Mouse (Mus musculus) MEL (cell line): ENCODE results near the gene Cd40.

ENCODE experiments used
- CTCF ChIP-seq, 3 experiments: IDR thresholded peaks in 2 of 3; conservative IDR thresholded peaks in 1 of 3; 2 replicates each; pipeline ENCODE4 v1.5.1; 2011 to 2012; ENCODE audit warnings: low read length in 3 of 3, low read depth in 2 of 3, mild to moderate bottlenecking in 2 of 3, improper control_type of control experiment in 1 of 3, inconsistent platforms in 1 of 3, mixed read lengths in 1 of 3, moderate library complexity in 1 of 3; ENCODE audit not compliant: control insufficient read depth in 1 of 3, insufficient read depth in 1 of 3, poor library complexity in 1 of 3, severe bottlenecking in 1 of 3
- EP300 ChIP-seq, 2 experiments: IDR thresholded peaks; 2 replicates each; pipeline ENCODE4 v1.6.1; 2011; ENCODE audit warnings: improper control_type of control experiment in 2 of 2, low read length in 2 of 2, low read depth in 1 of 2, mild to moderate bottlenecking in 1 of 2
- HCFC1 ChIP-seq: IDR thresholded peaks from 2 replicates; pipeline ENCODE4 v1.6.1; 2012; ENCODE audit warnings: low read depth, mild to moderate bottlenecking, inconsistent platforms, low read length, improper control_type of control experiment, moderate library complexity
- POLR2A ChIP-seq, 2 experiments: IDR thresholded peaks; 2 replicates each; pipeline ENCODE4 v1.6.1; 2011 to 2012; ENCODE audit warnings: low read length in 2 of 2, mild to moderate bottlenecking in 2 of 2, control low read depth in 1 of 2, improper control_type of control experiment in 1 of 2, low read depth in 1 of 2, moderate library complexity in 1 of 2; ENCODE audit not compliant: control insufficient read depth in 1 of 2, insufficient read depth in 1 of 2, poor library complexity in 1 of 2
- POLR2AphosphoS2 ChIP-seq: IDR thresholded peaks from 2 replicates; pipeline ENCODE4 v1.6.1; 2011; ENCODE audit warnings: low read length, improper control_type of control experiment
- RAD21 ChIP-seq: IDR thresholded peaks from 2 replicates; pipeline ENCODE4 v1.6.1; 2011; ENCODE audit warnings: mild to moderate bottlenecking, low read depth, low read length, improper control_type of control experiment
- SMC3 ChIP-seq: IDR thresholded peaks from 2 replicates; pipeline ENCODE4 v1.6.1; 2011; ENCODE audit warnings: low read depth, low read length, improper control_type of control experiment
- TAL1 ChIP-seq: IDR thresholded peaks from 2 replicates; pipeline ENCODE4 v1.6.1; 2012; ENCODE audit warnings: mild to moderate bottlenecking, inconsistent platforms, low read length, moderate library complexity, mixed read lengths
- USF1 ChIP-seq: IDR thresholded peaks from 2 replicates; pipeline ENCODE4 v1.6.1; 2014; ENCODE audit warnings: low read depth, mild to moderate bottlenecking, inconsistent platforms, low read length, improper control_type of control experiment, moderate library complexity

- no peak for TF ChIP-seq HCFC1
- TF ChIP-seq CTCF (IDR thresholded peaks at IDR 0.05 in 2 of 3, conservative IDR thresholded peaks at IDR 0.05 in 1 of 3; ENCODE audit: control insufficient read depth in 1 of 3, insufficient read depth in 1 of 3, low read depth in 2 of 3, low read length in 3 of 3, poor library complexity in 1 of 3, severe bottlenecking in 1 of 3): no peak
- TF ChIP-seq TAL1: no peak
- no peak for TF ChIP-seq POLR2A (IDR thresholded peaks at IDR 0.05; ENCODE audit: control insufficient read depth in 1 of 2, insufficient read depth in 1 of 2, low read depth in 1 of 2, low read length in 2 of 2, poor library complexity in 1 of 2)
- TF ChIP-seq SMC3: no peak
- TF ChIP-seq POLR2AphosphoS2: no peak
- TF ChIP-seq EP300 (IDR thresholded peaks at IDR 0.05; ENCODE audit: low read depth in 1 of 2, low read length in 2 of 2): no peak
- TF ChIP-seq RAD21: no peak
- no peak for TF ChIP-seq USF1
Measured at GRCm38 (mm10) chr2:165080657-165081056, 25.2 kb downstream of the Cd40 start.
